Mouse (Mus musculus): ENCODE measurements around the gene Clic1.
A peak's percentile ranks its signal among the peaks of the same experiment; 100 is the strongest.

Gene Clic1

DNA sequence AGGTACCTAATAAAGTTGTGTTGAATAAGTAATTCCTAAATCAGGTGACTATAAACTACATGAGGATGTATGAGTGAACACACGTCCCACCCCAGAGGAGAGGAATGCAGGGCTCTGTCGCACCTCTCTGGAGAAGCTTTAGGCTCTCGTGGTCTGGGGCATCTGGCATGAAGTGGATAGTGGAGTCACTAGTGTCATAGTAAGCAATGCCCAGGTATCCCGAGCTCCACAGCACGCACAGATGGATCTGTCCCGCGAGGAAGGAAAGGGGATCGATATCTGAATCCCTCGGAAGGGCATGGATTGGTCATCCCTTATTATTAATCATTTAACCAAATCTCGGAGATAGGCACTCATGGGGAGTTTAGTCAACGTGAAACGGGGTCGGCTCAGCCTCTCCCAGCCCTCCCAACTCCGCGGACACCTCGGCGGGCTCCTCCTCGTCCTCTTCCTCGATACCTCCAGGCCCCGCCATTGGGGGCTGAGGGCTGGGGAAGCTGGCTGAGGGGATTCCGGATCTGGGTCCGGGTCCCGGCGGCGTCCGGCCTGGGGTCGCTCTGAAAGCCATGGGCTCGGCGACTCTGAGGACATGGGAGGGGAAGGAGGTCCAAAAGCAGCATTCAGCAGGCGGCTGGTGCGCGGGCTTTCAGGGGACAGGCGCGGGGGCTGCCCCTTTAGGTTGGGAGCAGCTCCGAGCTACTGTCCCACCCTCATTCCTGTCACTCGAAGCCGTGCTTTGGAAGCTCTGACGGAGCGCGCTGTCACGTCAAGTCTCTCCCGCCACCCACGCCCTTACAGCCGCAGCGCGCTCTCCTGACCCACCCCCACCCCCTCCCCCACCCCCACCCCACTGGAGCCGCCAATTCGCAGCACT lies 3.7 kb upstream of the Clic1 start:
- DNase-seq, result peak in 1 of 2 experiments; percentile 38

DNA sequence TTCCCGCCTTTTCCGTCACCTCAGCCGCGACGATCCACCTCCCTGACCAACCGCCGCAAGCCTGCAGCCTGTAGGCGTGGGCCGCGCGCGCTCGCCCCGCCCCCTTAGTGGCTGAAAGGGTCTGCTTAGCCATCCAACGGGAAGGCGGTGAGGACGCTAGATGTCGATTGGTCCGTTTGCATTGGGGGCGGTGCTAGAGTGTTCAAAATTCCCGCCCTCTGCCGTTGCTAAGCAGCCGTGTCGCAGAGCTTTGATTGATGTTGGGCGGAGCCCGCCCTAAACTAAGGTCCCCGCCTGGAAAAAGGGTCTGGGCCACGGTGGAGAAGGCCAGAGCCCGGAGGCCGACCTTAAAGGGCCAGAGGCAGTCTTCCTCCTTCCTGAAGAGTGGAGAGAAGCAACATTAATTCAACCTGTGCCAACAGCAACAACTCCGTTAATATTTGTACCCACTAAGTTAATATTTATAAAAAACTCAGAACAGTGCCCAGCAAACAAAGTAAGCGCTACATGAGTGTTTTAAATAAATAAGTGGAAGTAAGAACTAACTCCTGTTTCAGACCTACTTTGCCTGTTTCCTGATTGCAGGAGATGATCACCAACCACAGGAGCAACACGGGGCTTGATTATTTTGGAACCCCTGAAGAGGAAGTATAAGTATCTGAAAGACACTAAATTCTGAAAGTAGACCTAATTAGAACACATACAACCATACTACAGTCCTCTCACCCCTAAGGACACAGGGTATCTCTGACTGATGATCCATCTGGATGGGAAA lies 2.9 kb upstream of the Clic1 start, which contains the start of gene Msh5:
Gene Msh5, minus strand, starts transcription at position 65 of the 775 bp plus-strand sequence.
- peak; percentile 93 to 95 for DNase-seq

DNA sequence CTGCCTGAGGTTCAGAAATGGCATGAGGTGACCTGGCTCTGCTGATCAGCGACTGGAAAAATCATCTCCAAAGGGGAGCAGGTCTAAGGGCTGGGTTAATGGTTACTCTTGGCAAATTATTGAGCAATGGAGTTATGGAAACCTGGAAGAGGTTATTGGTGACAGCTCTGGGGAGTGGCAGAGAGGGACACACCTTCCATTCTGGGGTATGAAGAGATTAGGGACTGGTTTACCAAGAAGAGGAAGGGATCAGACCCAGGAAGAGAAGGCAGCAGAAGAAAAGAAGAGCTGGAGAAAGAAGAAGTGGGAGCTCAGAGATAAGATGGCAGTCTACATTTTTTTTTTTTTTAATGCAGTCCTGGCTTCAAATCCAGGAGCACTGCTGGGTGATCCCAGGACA lies 2.1 kb upstream of the Clic1 start:
- DNase-seq, result no peak

DNA sequence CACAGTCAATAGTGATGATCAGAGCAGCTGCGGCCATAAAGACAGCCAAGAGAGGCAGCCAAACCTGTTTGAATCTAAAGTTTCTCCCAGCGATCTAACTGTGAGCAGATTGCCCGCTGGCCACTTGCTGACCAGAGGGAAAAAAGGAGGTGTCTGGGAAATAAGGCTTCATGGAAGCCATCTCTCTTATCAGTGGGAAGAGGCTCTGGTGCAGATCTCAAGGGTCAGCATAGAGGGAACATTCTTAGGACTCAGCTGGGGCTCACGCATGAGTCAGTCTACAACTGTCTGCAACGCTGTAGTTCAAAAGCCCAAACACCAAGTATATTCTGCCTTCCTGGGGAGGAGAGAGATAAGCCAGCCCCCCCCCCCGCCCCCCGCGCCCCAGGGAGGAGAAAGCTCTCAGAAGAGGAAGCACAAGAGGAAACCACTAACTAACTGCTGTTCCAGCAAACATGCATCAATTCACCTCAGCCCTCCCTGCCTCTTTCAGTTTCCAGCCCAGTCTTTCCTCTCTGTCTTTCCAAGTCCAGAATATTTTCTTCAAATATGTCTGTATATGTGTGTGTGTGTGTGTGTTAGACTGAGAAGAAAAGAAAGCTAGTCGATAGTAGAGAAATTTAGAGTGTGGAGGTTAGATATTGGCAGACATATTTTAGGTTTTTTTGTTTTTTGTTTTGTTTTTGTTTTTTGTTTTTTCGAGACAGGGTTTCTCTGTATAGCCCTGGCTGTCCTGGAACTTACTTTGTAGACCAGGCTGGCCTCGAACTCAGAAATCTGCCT lies 1.4 kb upstream of the Clic1 start:
- no peak for DNase-seq

DNA sequence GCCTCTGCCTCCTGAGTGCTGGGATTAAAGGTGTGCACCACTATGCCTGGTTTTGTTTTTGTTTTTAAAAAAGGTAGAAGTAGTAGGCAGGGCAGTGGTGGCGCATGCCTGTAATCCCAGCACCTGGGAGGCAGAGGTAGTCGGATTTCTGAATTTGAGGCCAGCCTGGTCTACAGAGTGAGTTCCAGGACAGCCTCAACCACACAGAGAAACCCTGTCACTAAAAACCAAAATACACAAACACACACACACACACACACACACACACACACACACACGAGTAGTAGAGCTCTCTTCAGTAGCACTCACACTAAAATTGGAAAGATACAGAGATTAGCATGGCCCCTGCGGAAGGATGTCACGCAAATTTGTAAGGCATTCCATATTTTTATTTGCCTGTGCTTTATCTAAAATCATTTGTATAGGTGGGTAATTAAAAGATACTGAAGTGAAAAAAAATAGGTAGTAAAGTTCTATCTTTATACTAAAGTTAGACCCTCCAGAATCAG lies 780 bp upstream of the Clic1 start:
- DNase-seq, result no peak

DNA sequence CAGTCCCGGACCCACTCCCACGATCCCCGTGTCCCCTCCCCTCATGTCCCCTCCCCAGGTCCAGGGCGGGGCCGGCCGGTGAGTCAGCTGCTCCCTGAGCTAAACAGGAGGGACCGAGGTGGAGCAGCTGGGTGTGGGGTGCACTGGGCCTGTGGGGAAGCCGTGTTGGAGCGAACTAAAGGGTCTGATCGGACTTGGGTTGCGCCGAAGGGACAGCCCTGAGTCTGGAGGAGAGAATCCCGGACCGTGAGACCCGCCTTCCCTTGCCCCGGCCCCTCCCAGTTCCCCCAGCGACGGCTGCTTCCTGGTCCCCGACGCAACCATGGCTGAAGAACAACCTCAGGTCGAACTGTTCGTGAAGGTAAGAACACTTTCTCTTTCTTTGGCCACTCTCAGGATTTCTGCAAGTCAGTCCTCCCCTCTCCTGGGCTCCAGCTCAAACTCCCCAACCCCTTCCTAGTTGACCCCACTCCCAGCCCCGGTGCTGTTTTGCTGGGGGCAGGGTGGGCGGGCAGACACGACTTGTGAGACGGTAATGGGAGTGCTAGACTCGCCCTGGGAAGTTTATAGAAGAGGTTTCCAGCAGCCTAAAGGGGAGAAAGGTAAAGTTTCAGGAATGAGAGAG lies 472 bp downstream of the Clic1 start:
- peak; percentile 48 to 53 for DNase-seq

DNA sequence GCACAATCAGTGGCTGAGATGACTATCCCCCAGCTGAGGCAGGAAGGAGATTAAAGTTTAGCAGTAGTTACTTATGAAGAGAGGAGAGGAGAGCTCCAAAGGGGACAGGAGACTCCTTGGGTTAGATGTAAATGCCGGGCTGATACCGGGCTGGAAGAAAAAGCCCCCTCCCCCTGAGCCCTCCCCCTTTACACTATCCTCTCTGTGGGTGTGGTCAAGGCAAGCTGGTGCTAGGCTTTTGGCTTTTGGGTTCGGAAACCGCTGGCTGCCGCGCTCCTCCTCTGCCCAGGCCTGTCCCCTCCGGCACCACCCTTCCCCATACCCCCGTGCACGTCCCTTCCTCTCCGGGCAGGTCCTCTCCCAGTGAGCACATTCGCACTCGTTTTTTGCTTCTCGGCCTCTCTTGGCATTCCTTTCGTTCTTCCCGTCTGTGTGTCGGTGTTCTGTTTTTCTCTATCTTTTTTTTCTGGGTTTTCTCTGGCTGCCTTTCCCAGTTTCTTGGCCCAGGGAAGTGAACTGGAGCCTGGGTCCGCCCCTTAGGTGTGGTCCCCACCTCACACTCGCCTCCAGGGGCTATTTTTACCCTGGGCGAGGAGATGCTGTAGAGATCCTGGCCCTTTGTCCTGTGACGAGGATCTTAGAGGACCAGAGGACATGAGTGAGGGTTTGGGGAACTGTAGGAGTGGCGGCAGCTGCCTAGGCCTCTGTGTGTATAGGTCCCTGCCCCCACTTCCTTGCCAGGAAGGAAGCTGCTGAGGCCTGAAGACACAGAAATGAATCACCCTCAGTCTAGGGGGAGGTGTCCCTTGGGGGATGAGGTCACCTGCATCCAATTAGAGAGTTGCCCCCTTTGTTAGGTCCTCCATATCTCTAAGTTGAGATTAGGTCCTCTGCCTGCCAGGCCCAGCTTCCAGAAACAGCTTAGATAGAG lies 1.7 kb downstream of the Clic1 start:
- DNase-seq, result peak; percentile 39 to 46

DNA sequence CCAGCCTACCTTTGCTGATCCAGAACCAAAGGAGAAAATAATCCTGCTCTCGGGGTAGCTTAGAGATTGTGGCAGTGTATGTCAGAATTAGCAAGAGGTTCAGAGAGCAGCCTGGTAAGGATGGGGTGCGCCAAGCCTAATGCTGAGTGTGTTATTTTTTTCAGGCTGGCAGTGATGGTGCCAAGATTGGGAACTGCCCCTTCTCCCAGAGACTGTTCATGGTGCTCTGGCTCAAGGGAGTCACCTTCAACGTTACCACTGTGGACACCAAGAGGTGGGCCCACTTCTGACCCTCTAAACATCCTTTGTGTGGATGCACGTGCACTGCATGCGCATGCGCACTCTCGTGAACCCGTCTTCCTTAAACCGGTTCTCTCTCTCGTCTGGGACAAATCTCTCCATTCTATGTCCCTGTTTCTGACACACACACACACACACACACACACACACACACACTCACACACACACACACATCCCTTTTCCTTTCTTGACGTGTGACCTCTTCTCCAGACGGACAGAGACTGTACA lies 2.6 kb downstream of the Clic1 start:
- no peak for DNase-seq

DNA sequence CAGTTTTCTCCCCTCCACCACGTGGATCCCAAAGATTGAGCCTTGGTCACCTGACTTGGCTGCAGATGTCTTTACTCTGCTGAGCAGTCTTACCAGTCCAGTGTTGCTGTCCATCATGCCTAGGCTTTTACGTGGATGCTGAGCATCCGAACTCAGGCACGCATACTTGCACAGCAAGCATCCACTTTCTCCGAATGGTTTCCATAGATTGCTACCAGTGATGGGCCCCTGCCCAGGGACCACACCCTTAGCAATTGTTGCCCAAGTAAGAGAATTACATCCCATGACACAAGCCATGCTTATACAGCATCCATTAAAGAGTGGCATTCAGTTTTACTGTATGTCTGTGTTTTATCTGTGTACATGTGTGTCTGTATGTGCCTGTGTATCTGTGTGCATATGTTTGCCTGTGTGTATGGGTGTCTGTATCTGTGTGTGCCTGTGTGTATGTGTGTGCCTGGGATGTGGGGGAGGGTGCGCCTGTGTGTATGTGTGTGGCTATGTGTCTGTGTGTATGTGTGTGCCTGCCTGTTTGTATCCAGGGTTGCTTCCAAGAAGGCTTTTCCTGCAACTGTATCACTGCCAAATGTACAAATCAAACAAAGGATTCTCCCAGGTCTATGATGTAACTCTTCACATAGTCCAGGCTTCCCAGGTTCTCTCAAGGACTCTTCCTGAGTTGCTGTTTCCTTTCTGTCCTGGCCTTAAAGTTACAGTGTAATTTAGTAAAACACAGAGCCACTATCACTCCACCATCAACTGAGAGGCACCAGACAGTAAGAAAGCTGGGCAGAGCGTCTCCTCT lies 6.1 kb downstream of the Clic1 start:
- no peak for DNase-seq

DNA sequence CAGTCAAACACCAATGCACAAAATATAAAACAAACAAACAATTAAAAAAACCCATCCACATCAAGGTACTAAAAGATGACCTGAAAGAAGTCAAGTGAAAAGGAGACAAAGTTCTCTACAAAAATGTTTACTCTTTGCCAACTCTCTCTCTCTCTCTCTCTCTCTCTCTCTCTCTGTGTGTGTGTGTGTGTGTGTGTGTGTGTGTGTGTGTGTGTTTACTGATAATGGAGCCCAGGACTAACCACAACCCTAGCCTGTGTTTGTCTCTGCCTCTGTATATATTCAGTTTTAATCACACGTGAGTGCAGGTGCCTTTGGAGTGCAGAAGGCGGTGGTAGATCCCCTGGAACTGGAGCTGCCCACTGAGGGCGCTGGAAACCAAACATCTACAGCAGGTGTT lies 7.3 kb downstream of the Clic1 start:
- no peak for DNase-seq

DNA sequence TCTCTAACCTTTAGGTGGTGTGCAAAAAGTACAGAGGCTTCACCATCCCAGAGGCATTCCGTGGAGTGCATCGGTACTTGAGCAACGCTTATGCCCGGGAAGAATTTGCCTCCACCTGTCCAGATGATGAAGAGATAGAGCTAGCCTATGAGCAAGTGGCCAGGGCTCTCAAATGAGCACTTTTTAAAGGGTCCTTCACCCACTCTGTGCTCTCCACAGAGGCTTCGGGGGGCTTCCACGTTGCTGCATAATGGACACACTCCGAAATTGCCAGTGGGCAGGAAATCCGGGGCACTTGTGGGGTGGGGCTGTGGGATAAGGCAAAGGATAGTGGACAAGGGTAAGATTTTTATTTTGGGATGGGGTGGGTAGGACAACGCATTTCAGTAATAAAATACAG lies 8.6 kb downstream of the Clic1 start:
- DNase-seq, result peak in 1 of 2 experiments; percentile 16

DNA sequence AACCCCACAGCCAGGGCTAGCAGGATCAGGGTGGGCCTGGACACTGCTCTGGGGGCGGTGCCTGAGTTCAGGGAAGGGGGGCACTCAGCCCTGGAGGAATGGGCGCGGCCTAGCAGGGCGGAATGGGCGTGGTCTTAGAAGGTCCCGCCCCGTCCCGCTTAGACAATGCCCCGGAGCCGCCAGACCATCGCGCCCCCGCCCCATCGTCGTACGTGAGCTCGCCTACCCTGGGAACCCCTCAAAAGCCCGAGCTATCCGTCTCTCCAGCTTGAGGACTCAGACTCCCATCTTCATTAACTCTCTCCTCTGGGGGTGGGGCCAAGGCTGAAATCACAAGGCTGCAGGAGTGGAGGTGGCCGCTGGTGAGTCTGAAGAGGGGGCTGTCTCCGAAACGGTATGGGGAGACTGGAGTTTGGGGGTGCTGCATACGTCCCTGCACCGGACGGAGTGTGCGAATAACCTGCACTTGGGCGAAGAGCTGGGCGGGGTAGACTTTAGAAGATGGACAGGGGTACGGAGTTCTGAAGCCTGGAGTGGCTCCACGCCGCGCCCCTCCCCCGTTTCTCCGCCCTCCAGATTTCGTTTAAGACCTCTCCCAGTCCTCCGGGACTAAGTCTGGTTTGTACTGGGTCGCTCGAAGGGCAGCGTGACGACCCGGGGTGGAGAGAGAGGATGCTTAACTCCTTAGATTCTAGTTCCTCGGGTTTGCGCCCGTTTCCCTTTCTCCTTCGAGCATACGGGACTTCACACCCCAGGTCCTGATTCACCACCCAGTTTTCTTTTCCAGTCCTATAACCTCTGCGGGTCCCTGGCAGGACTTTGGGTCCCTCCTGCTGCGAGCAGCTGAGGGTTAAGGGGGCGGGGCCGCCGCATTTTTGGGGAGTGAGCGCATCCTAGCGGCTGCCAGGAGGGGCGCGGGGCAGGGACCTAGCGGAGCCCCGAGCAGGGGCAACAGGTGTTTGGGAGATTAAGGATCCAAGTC lies 9.4 kb downstream of the Clic1 start, which contains the start of gene Ddah2:
Gene Ddah2, plus strand, starts transcription at position 125 of the 982 bp plus-strand sequence.
- DNase-seq, result peak; percentile 82 to 84

DNA sequence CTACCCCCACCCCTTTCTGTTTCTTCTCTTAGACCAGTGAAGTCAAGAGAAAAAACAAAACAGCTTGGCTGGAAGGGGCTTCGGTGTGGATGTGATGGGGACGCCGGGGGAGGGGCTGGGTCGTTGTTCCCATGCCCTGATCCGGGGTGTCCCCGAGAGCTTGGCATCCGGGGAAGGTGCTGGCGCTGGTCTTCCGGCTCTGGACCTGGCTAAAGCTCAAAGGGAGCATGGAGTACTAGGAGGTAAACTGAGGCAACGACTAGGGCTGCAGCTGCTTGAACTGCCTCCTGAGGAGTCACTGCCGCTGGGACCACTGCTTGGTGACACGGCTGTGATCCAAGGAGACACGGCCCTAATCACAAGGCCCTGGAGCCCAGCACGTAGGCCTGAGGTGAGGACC lies 10.3 kb downstream of the Clic1 start:
- no peak for DNase-seq

DNA sequence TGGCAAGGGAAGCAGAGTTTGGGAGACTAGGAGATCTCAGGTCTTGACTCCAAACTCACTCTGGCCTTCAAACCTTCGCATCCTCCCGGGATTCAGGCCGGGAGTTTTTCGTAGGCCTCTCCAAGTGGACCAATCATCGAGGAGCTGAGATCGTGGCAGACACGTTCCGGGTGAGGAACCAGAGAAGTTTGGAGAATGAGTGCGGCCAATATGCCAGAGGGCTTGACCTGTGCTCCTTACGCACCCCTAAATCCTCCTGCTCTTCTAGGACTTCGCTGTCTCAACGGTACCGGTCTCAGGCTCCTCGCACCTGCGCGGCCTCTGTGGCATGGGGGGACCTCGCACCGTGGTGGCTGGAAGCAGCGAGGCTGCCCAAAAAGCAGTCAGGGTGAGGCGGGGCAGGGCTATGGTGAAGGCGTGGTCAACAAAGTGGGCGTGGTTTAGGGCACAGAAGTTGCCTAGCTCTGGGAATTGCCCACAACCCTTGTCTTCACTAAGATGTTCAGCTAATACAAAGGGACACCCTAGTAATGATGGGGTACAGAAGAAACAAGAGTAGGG lies 11.1 kb downstream of the Clic1 start:
- DNase-seq, result peak in 1 of 2 experiments; percentile 33

DNA sequence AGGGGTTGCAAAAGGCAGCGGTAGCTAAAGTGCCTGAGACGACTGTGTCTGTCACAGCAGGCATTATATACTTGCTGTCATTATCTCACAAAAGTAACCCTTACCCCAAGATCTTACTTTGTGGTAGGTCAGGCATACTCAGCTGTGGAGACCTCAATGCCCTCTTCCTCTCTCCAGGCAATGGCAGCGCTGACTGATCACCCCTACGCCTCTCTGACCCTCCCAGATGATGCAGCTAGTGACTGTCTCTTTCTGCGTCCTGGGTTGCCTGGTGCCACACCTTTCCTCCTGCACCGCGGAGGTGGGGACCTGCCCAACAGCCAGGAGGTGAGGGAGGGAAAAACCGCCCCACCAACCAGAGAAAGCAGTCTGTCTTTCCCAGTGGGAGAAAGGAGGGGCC lies 11.5 kb downstream of the Clic1 start:
- DNase-seq, result no peak

DNA sequence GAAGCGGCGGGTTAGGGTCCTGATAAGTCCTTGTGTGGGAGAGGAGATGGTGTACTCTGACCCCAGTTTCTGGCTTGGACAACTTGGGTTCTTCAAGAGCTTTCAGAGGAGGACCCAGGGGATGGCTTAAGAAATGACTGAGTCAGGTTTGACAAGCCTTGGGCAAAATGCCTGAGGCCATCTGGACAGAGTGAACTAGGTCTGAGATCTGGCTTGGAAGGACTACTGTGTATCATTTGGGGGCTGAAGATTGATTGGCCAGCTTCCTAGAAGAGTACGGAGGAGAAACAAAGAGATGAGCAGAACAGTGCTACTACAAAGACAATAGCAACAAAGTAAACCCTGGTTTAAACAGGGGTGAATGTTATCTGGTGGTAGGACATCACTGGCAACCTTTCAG lies 13.7 kb downstream of the Clic1 start:
- peak; percentile 45 to 48 for DNase-seq

DNA sequence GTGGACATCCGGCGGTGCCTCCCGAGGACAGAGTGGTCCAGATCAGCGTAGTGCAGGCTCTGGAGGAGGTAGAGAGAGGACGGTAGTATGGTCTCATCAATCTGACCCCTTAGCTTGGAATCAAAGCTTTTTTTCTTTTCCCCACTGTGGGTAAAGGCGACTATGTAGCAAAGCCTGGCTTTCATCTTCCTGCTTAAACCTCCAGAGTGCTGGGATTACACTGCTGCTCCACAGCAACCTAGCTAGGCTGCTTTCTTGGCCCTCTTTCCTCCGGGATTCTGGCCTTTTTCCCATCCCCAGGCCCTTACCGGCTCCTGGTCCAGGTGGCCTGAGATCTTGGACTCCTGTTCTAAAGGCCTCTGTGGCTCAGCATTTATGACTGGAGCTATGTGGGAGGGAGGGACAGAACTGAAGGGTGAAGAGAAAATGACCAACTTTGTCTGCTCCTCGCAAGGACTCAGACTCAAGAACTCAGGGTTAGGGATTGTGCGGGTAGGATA lies 14.7 kb downstream of the Clic1 start:
- DNase-seq, result peak; percentile 67 to 69

Data from cerebellum, adult 18-20 months (tissue).